Mouse (Mus musculus) forebrain, embryonic 14.5 days (tissue): ENCODE data around the gene Gm45062. TPM values are rescaled to one million over a fixed set of nuclear protein-coding genes. Genes with fewer than 3 reads are reported as not detected.

ENCODE experiments used
- ATAC-seq: fragments of 200-750 bp; cut with Nextera tagmentation; 2 replicates; pipeline ENCODE4 v1.8.0; 2017; ENCODE audit warnings: mild to moderate bottlenecking, moderate library complexity
- DNase-seq: peaks from one replicate; pipeline ENCODE4 v3.0.0-alpha.2; 2015; ENCODE audit warnings: low spot score
- H3K27ac ChIP-seq: fragments of 300-500 bp; sonication (generic); 2 replicates; pipeline ENCODE4 v1.5.1; 2014; ENCODE audit warnings: low read depth, mild to moderate bottlenecking, control low read depth, low read length, moderate library complexity
- H3K27me3 ChIP-seq: fragments of 300-500 bp; sonication (generic); replicated peaks from 2 replicates; pipeline ENCODE4 v1.6.1; 2014; ENCODE audit warnings: low read length, control low read depth, mixed read lengths; ENCODE audit not compliant: control insufficient read depth, insufficient read depth
- H3K36me3 ChIP-seq: fragments of 300-500 bp; sonication (generic); 2 replicates; pipeline ENCODE4 v1.6.1; 2014; ENCODE audit warnings: low read length, control low read depth; ENCODE audit not compliant: control insufficient read depth, insufficient read depth
- H3K4me1 ChIP-seq: fragments of 300-500 bp; sonication (generic); 2 replicates; pipeline ENCODE4 v1.6.1; 2014; ENCODE audit warnings: antibody characterized with exemption, low read length, control low read depth; ENCODE audit not compliant: control insufficient read depth, insufficient read depth
- H3K4me2 ChIP-seq: fragments of 300-500 bp; sonication (generic); 2 replicates; pipeline ENCODE4 v1.6.1; 2014; ENCODE audit warnings: mild to moderate bottlenecking, control low read depth, low read length
- H3K4me3 ChIP-seq: fragments of 300-500 bp; sonication (generic); 2 replicates; pipeline ENCODE4 v1.5.1; 2014; ENCODE audit warnings: low read depth, low read length, control low read depth
- H3K9ac ChIP-seq: fragments of 300-500 bp; sonication (generic); 2 replicates; pipeline ENCODE4 v1.6.1; 2014; ENCODE audit warnings: mild to moderate bottlenecking, low read length, control low read depth, moderate library complexity
- H3K9me3 ChIP-seq: fragments of 300-500 bp; sonication (generic); replicated peaks from 2 replicates; pipeline ENCODE4 v1.6.1; 2016; ENCODE audit warnings: low read length, control low read depth, mixed read lengths; ENCODE audit not compliant: control insufficient read depth
- WGBS: fragments of 180-500 bp; shearing (Covaris S2); extraction: QIAGEN DNeasy Blood & Tissue Kit; methylation state at CpG from one replicate; pipeline ENCODE4 v1.1.7; 2014; 5-methylcytosine and 5-hydroxymethylcytosine counted together
- polyA plus RNA-seq: library from polyadenylated mRNA; unstranded; fragments of >200 nt; fragmentation: Nextera tagmentation; extraction: Ambion mirVana; gene quantifications from 2 replicates; pipeline ENCODE4 v1.2.1, GENCODE M21; 2014

Gm45062 gene
- polyA plus RNA-seq, 1 experiment from 2014 or later = 14.3 TPM

GRCm38 (mm10) chr6:8551155-8551554 is 291.9 kb downstream of the Gm45062 start:
- no peaks in the 10 kb centered on the region; the same call in 1 of the 2 replicates for H3K36me3 ChIP-seq
- DNase-seq = no peak
- no peaks in the 10 kb centered on the region for H3K27me3 ChIP-seq
- WGBS = 93% methylated on average over 2 of the region's 2 CpGs
- no peaks in the 10 kb centered on the region for H3K9me3 ChIP-seq
- no peak overlapping the region for H3K9ac ChIP-seq
- H3K4me2 ChIP-seq = no peak overlapping the region
- H3K27ac ChIP-seq = no peak overlapping the region
- no peak for ATAC-seq
- H3K4me1 ChIP-seq = no peaks in the 10 kb centered on the region
- H3K4me3 ChIP-seq = no peak overlapping the region

- peak; percentile 65; the same call in 1 of the 2 replicates for ATAC-seq
- Histone ChIP-seq H3K9ac (no peak overlapping the region), H3K36me3 (no peaks in the 10 kb centered on the region), H3K27ac (no peak overlapping the region), H3K4me1 (no peaks in the 10 kb centered on the region), H3K9me3 (no peaks in the 10 kb centered on the region), H3K27me3 (no peaks in the 10 kb centered on the region), H3K4me3 (no peak overlapping the region), H3K4me2 (no peak overlapping the region)
- peak; percentile 30 for DNase-seq
- 83% methylated on average over 5 of the region's 5 CpGs for WGBS
Measured at GRCm38 (mm10) chr6:8556849-8557571, 297.8 kb downstream of the Gm45062 start.

DNA sequence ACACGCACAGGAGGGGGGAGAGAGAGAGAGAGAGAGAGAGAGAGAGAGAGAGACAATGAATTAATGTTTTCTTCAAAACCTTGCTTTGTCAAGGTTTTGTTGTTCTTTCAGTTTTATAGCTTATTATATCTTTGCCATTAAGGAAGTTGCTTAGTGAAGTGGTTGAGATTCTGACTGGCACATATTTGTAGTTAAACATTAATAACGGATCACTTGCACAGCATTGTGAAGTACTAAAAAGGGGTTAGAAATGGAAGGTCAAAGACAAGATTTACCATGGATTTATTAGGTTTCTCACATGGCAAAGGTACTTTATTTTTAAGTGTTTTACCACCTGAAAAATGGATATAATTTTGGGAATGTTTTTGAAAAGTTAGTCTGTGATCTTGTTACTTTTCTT is 301.4 kb downstream of the Gm45062 start:
- ATAC-seq (no peak), DNase-seq (no peak)
- H3K9me3 ChIP-seq = 0 out of 2 replicates have a peak, but pooled peaks cover 3% of the 10 kb centered on the region
- no peak overlapping the region for H3K9ac ChIP-seq
- H3K4me3 ChIP-seq = no peak overlapping the region
- no peak overlapping the region for H3K27ac ChIP-seq
- H3K4me1 ChIP-seq = no peaks in the 10 kb centered on the region
- WGBS = 96% methylated on average over 2 of the region's 2 CpGs
- H3K36me3 ChIP-seq = peaks cover 3% of the 10 kb centered on the region; the same call in 1 of the 2 replicates
- H3K27me3 ChIP-seq = no peaks in the 10 kb centered on the region
- H3K4me2 ChIP-seq = no peak overlapping the region

GRCm38 (mm10) chr6:8582377-8582776 is 323.1 kb downstream of the Gm45062 start:
- Histone ChIP-seq H3K36me3 (peaks cover 4% of the 10 kb centered on the region; the same call in 1 of the 2 replicates), H3K4me3 (no peak overlapping the region), H3K4me1 (no peaks in the 10 kb centered on the region), H3K9ac (no peak overlapping the region), H3K9me3 (no peaks in the 10 kb centered on the region), H3K27me3 (no peaks in the 10 kb centered on the region), H3K27ac (no peak overlapping the region), H3K4me2 (no peak overlapping the region)
- DNase-seq (no peak), ATAC-seq (no peak)
- 96% methylated on average over 9 of the region's 9 CpGs for WGBS

DNA sequence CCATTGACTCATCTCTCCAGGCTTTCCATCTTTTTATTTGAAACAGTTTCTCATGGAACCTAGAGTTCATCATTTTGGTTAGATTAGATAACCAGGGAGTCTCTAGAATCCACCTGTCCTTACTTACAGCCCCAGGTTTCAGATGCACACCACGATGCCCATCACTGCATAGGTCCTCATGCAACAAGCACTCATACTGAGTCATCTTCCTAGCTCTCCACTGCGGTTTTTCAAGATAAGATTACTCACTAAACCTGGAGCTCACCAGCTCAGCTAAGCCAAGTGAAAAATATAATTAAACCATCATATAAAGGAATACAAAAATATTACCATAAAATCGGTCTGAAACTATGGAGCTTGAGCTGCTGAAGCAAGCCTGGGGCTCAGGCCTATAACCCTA is 324.6 kb downstream of the Gm45062 start:
- DNase-seq (no peak), ATAC-seq (no peak)
- H3K9me3 ChIP-seq = no peaks in the 10 kb centered on the region
- WGBS = 91% methylated on average over 3 of the region's 3 CpGs
- H3K4me3 ChIP-seq = no peak overlapping the region
- H3K4me2 ChIP-seq = no peak overlapping the region
- no peaks in the 10 kb centered on the region for H3K27me3 ChIP-seq
- H3K9ac ChIP-seq = no peak overlapping the region
- H3K4me1 ChIP-seq = no peaks in the 10 kb centered on the region
- H3K27ac ChIP-seq = no peak overlapping the region
- H3K36me3 ChIP-seq = peaks cover 4% of the 10 kb centered on the region; the same call in 1 of the 2 replicates

DNA sequence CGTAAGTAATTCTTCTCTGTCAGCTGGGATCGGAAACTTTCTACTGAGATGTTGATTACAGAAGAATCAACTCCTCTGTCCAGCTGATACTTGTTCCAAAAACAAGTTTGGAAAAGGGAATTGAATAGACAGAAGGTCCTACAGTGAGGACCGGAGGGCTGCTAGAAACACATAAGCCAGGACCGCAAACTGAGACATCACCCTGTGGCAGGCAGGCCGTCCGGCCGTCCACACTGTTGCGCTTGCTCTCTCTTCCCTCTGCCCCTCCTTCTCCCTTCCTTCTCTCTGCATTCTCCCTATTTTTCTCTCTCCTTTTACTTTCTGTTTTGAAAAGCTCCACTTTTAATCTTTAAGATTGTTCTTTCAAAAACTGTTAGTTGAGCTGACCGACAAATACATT is 332.4 kb downstream of the Gm45062 start:
- no peaks in the 10 kb centered on the region for H3K9me3 ChIP-seq
- 0 out of 2 replicates have a peak, but pooled peaks cover 5% of the 10 kb centered on the region for H3K36me3 ChIP-seq
- DNase-seq = no peak
- H3K4me3 ChIP-seq = no peak overlapping the region
- no peak overlapping the region for H3K9ac ChIP-seq
- H3K27ac ChIP-seq = no peak overlapping the region
- no peaks in the 10 kb centered on the region for H3K27me3 ChIP-seq
- no peaks in the 10 kb centered on the region for H3K4me1 ChIP-seq
- no peak overlapping the region for H3K4me2 ChIP-seq
- 90% methylated on average over 9 of the region's 9 CpGs for WGBS
- no peak for ATAC-seq

- ATAC-seq (no peak), DNase-seq (no peak)
- H3K36me3 ChIP-seq = no peaks in the 10 kb centered on the region
- H3K4me2 ChIP-seq = no peak overlapping the region
- no peaks in the 10 kb centered on the region for H3K4me1 ChIP-seq
- H3K27ac ChIP-seq = no peak overlapping the region
- no peaks in the 10 kb centered on the region for H3K9me3 ChIP-seq
- H3K27me3 ChIP-seq = no peaks in the 10 kb centered on the region
- H3K4me3 ChIP-seq = no peak overlapping the region
- H3K9ac ChIP-seq = no peak overlapping the region
- WGBS = 67% methylated on average over 2 of the region's 2 CpGs
Measured at GRCm38 (mm10) chr6:8617369-8617768, 358.1 kb downstream of the Gm45062 start.

DNA sequence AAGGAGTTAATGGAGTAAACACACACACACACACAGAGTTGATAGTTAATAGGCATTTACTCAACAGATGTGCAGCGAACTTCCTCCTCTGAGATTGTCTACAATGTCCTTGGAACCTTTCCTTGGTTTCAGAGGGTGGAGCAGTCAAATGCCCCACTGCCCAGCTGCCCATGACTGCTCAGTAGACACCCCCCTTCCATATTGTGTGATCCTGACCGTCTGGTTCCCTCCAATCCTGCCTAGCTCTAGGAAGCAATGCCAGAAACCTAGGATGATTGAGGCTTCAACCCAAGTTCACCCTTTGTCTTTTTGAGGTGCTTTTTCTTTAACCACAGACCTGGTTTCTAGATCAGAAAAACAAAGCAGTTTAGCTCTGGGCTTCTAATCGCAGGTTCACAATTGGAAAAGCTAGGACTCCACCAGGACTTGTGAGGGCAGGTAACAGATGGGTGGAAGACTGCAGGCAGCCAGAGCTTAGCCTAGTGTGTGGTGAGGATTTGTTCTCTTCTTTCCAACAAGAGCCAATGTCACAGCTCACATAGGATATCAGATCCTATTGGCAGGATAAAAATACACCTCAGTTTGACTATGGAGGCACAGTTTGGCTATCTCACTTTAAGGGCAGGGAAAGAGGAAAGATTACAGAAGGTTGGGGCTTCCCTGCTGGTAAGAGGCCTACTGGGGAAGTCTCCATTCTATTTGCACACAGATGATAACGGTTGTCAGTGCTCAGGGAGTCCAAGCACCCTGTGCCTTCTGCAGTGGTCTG is 360.5 kb downstream of the Gm45062 start:
- WGBS = 87% methylated on average over 4 of the region's 4 CpGs

DNA sequence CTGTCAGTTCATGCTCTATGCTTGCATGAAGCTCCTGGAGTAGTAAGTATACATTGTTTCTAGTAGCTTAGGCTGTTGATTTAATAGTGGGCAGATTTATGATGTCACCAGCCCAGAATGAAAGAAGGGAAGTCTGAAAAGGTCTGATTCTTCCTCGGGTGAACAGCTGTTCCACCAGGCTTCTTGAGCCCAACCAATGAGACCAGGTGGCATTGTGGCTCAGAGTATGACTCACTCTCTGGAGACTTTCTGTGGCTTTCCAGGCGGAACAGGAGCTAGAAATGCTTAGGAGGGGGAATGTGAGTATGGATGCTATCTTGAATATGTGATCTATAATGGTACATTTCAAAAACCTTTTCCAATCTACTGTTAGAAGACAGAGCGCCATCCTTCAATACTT is 363.8 kb downstream of the Gm45062 start:
- Histone ChIP-seq H3K4me1 (no peaks in the 10 kb centered on the region), H3K27me3 (no peaks in the 10 kb centered on the region), H3K36me3 (no peaks in the 10 kb centered on the region), H3K4me2 (no peak overlapping the region), H3K9me3 (no peaks in the 10 kb centered on the region), H3K9ac (no peak overlapping the region), H3K27ac (no peak overlapping the region), H3K4me3 (no peak overlapping the region)
- DNase-seq = no peak
- no peak for ATAC-seq
- WGBS = 85% methylated on average over 3 of the region's 3 CpGs

More for the DNA sequence above, 360.5 kb downstream of the Gm45062 start:
- H3K9ac ChIP-seq = no peak overlapping the region
- H3K36me3 ChIP-seq = no peaks in the 10 kb centered on the region
- no peak overlapping the region for H3K4me3 ChIP-seq
- H3K27me3 ChIP-seq = no peaks in the 10 kb centered on the region
- H3K27ac ChIP-seq = no peak overlapping the region
- H3K4me2 ChIP-seq = no peak overlapping the region
- no peaks in the 10 kb centered on the region for H3K4me1 ChIP-seq
- no peaks in the 10 kb centered on the region for H3K9me3 ChIP-seq
- DNase-seq (no peak), ATAC-seq (no peak)
